Mouse (Mus musculus) intestine, embryonic 14.5 days (tissue): ENCODE data around the gene Fyb. TPM values are rescaled to one million over a fixed set of nuclear protein-coding genes. Genes with fewer than 3 reads are reported as not detected.

Source experiments
- ATAC-seq: fragments of 200-750 bp; cut with Nextera tagmentation; replicated peaks from 2 replicates; pipeline ENCODE4 v1.8.0; 2017; ENCODE audit warnings: low read depth, moderate number of reproducible peaks, moderate TSS enrichment, moderate library complexity; ENCODE audit not compliant: low FRiP score, low TSS enrichment
- DNase-seq: peaks from one replicate; pipeline ENCODE4 v3.0.0-alpha.2; 2018; ENCODE audit warnings: low spot score
- H3K27ac ChIP-seq: fragments of 300-500 bp; sonication (generic); 2 replicates; pipeline ENCODE4 v1.5.1; 2014; ENCODE audit warnings: low read depth, mild to moderate bottlenecking, control low read depth
- H3K27me3 ChIP-seq: fragments of 300-500 bp; sonication (generic); replicated peaks from 2 replicates; pipeline ENCODE4 v1.6.1; 2014; ENCODE audit warnings: low read length, control low read depth; ENCODE audit not compliant: control insufficient read depth, insufficient read depth
- H3K36me3 ChIP-seq: fragments of 300-500 bp; sonication (generic); 2 replicates; pipeline ENCODE4 v1.6.1; 2014; ENCODE audit warnings: low read length, control low read depth; ENCODE audit not compliant: control insufficient read depth, insufficient read depth
- H3K4me1 ChIP-seq: fragments of 300-500 bp; sonication (generic); replicated peaks from 2 replicates; pipeline ENCODE4 v1.6.1; 2014; ENCODE audit warnings: low read length, control low read depth, mixed read lengths; ENCODE audit not compliant: control insufficient read depth, insufficient read depth
- H3K4me2 ChIP-seq: fragments of 300-500 bp; sonication (generic); 2 replicates; pipeline ENCODE4 v1.6.1; 2014; ENCODE audit warnings: low read length
- H3K4me3 ChIP-seq: fragments of 300-500 bp; sonication (generic); 2 replicates; pipeline ENCODE4 v1.5.1; 2014; ENCODE audit warnings: low read depth, low read length, control low read depth, mixed read lengths
- H3K9ac ChIP-seq: fragments of 300-500 bp; sonication (generic); 2 replicates; pipeline ENCODE4 v1.6.1; 2014; ENCODE audit warnings: mild to moderate bottlenecking, low read length
- H3K9me3 ChIP-seq: fragments of 300-500 bp; sonication (generic); 2 replicates; pipeline ENCODE4 v1.6.1; 2016; ENCODE audit warnings: low read length, control low read depth; ENCODE audit not compliant: control insufficient read depth
- WGBS: fragments of 180-500 bp; shearing (Covaris S2); extraction: QIAGEN DNeasy Blood & Tissue Kit; methylation state at CpG from one replicate; pipeline ENCODE4 v1.1.7; 2014; 5-methylcytosine and 5-hydroxymethylcytosine counted together
- polyA plus RNA-seq: library from polyadenylated mRNA; unstranded; fragments of >200 nt; fragmentation: Nextera tagmentation; extraction: Ambion mirVana; gene quantifications from 2 replicates; pipeline ENCODE4 v1.2.1, GENCODE M21; 2014

The Fyb gene
- polyA plus RNA-seq, 1 experiment from 2014 or later: 4.8 TPM

DNA sequence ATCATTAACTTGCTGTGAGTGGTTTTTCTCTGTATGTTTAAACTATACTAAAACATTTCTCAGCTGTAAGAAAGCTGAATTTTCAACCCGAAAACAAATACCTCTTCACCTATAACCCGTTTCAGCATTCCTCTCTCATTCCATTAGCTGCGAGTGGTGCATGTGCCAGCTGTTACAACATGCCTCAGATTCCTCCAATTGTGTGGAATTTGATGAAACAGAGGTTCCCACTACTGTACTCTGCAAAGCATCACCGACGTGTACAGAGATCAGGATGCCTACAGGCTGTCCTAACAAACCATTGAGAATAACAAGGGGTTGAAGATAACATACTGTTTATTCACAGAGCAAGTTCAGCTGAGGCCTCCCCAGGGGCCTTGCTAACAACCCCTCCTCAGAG is 143.4 kb downstream of the Fyb start:
- Histone ChIP-seq H3K9ac (no peak overlapping the region), H3K4me2 (no peak overlapping the region), H3K27me3 (no peaks in the 10 kb centered on the region), H3K4me3 (no peak overlapping the region), H3K36me3 (no peaks in the 10 kb centered on the region), H3K9me3 (no peaks in the 10 kb centered on the region), H3K4me1 (no peaks in the 10 kb centered on the region), H3K27ac (no peak overlapping the region)
- ATAC-seq (no peak), DNase-seq (no peak)
- WGBS: 19% methylated on average over 5 of the region's 5 CpGs

DNA sequence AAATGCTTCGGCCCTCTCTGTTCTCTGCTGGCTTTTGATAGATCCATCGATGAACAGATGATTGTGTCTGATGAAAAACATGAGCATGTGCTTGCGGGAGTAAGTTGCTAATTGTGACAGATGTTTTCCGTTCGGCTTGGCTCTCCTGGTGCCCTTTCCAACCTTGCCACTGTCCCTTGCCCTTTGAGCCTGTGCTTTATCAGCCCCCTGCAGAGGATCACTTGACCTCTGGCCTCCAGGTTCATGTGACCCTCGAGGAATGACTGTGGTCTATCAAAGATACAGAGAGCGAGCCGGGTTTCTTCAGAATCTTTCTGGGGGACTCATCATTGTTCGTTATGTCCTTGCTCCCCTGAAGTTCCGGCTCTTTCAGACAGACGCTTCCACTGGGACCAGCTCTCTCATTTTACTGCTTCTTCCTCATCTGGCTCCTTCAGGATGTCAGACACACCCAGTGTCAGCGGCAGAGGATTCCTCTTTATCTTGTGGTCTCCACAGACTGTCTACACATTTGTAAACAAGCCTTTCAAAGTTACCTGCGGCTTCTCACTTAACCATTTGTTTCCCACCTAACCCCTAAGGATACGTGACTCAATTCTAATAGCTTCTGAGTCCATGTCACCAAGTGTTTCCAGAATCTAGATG is 146.3 kb downstream of the Fyb start:
- no peak overlapping the region for H3K27ac ChIP-seq
- H3K4me1 ChIP-seq: no peaks in the 10 kb centered on the region
- 27% methylated on average over 14 of the region's 14 CpGs for WGBS
- no peaks in the 10 kb centered on the region for H3K36me3 ChIP-seq
- ATAC-seq (no peak), DNase-seq (no peak)
- no peaks in the 10 kb centered on the region for H3K9me3 ChIP-seq
- no peak overlapping the region for H3K4me3 ChIP-seq
- H3K27me3 ChIP-seq: no peaks in the 10 kb centered on the region
- no peak overlapping the region for H3K4me2 ChIP-seq
- no peak overlapping the region for H3K9ac ChIP-seq

DNA sequence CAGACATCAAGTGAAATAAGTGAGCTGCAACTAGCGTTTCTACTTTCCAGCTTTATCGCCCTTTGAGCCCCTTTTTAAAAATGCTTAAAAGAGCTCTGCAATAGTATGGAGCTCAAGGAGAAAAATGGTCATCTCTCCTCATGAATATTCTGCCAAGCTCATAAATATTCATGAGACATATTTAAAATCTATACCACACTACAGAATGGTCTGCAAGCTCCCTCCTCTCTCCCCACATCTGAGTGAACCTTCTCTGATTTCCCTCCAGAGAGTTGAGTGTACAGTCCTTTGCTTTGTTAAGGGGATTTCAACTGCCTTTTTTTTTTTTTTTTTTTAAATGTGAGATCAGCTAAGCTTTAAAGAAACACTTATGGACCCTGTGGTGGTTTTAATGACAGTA is 155.8 kb downstream of the Fyb start:
- H3K9ac ChIP-seq: no peak overlapping the region
- no peak for DNase-seq
- no peaks in the 10 kb centered on the region for H3K36me3 ChIP-seq
- no peaks in the 10 kb centered on the region for H3K4me1 ChIP-seq
- no peaks in the 10 kb centered on the region for H3K27me3 ChIP-seq
- H3K27ac ChIP-seq: no peak overlapping the region
- 83% methylated on average over 2 of the region's 2 CpGs for WGBS
- H3K4me2 ChIP-seq: no peak overlapping the region
- H3K9me3 ChIP-seq: no peaks in the 10 kb centered on the region
- no peak for ATAC-seq
- no peak overlapping the region for H3K4me3 ChIP-seq

DNA sequence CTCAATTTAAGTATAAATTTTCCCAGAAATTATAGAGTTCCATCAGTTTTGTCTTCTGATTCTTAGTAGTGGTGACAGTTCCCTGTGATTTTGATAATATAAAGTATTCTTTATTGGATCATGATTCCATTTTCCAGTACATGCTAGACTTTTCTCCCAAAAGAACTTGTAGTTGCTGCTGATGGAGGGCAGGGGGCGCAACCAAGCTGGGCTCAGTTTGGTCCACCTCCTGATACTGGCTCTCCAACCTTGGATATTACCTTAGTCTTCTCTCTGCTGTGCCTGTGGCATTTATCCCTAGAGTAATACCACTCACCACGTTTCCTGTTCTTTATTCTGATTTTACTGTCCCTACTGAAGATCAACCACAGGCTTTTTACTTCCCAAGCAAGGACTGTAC is 179.5 kb downstream of the Fyb start:
- DNase-seq: no peak
- no peak overlapping the region for H3K9ac ChIP-seq
- H3K36me3 ChIP-seq: no peaks in the 10 kb centered on the region
- ATAC-seq: no peak
- H3K27ac ChIP-seq: no peak overlapping the region
- no peak overlapping the region for H3K4me3 ChIP-seq
- H3K4me1 ChIP-seq: no peaks in the 10 kb centered on the region
- no peaks in the 10 kb centered on the region for H3K9me3 ChIP-seq
- WGBS: 69% methylated on average over 2 of the region's 2 CpGs
- H3K27me3 ChIP-seq: peaks cover 3% of the 10 kb centered on the region; the same call in 1 of the 2 replicates
- H3K4me2 ChIP-seq: no peak overlapping the region

DNA sequence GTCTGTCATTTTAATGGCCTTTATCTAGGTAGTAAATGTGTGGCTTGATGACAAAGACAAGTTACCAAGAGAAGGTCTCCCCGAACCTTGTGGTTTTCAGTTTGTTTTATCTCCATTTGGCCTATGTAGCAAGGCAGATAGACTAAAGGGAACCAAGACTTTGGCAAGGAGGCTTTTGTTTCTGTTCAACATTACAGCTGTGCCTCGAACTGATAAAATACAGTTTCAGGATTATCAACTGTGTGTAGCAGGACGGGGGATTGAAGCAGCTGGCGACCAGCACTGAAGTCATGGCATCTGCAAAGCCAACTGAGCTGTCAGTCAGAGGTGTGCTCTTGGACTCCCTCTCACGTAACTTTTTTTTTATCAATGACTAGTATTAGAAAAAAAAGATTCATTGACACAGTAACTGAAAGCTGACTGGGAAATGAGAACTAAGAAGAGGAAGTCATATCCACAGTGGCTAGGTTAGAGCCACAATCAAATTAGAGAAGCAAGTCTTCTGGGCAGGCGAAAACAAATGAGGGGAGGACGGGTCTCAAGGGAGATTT is 182.8 kb downstream of the Fyb start:
- H3K27ac ChIP-seq: no peak overlapping the region
- DNase-seq (no peak), ATAC-seq (no peak)
- no peak overlapping the region for H3K4me2 ChIP-seq
- H3K27me3 ChIP-seq: peaks cover 3% of the 10 kb centered on the region; the same call in 1 of the 2 replicates
- no peak overlapping the region for H3K4me3 ChIP-seq
- H3K9me3 ChIP-seq: no peaks in the 10 kb centered on the region
- no peak overlapping the region for H3K9ac ChIP-seq
- 47% methylated on average over 7 of the region's 7 CpGs for WGBS
- H3K36me3 ChIP-seq: no peaks in the 10 kb centered on the region
- H3K4me1 ChIP-seq: peaks cover 13% of the 10 kb centered on the region; the same call in 1 of the 2 replicates

DNA sequence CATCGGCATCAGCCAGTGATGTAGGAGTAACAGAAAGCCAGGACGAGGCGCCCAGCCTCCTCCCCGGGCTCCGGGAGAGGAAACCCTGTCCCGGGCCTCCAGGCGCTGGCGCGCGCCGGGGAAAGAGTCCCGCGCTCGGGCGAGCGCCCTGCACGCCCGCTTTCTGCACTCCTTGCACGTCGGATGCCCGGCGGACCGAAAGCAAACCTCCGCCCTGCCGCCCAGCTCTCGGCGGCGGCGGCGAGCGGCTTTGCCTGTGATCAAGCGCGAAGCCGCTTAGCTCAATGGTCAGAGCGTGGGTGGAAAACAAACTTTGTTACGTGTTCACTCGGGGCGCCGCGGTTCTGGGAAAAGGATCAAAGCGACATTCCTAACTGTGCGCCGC is 184.9 kb downstream of the Fyb start:
- Histone ChIP-seq H3K36me3 (no peaks in the 10 kb centered on the region), H3K27me3 (peaks cover 3% of the 10 kb centered on the region; the same call in 1 of the 2 replicates), H3K9ac (peak overlapping the region; percentile 95), H3K27ac (peak overlapping the region; percentile 96), H3K4me1 (peaks cover 20% of the 10 kb centered on the region; the same call in 1 of the 2 replicates), H3K9me3 (no peaks in the 10 kb centered on the region), H3K4me3 (peak overlapping the region; percentile 95), H3K4me2 (peak overlapping the region; percentile 75)
- 0% methylated on average over 43 of the region's 43 CpGs for WGBS
- DNase-seq: peak; percentile 91
- ATAC-seq: peak; percentile 70

DNA sequence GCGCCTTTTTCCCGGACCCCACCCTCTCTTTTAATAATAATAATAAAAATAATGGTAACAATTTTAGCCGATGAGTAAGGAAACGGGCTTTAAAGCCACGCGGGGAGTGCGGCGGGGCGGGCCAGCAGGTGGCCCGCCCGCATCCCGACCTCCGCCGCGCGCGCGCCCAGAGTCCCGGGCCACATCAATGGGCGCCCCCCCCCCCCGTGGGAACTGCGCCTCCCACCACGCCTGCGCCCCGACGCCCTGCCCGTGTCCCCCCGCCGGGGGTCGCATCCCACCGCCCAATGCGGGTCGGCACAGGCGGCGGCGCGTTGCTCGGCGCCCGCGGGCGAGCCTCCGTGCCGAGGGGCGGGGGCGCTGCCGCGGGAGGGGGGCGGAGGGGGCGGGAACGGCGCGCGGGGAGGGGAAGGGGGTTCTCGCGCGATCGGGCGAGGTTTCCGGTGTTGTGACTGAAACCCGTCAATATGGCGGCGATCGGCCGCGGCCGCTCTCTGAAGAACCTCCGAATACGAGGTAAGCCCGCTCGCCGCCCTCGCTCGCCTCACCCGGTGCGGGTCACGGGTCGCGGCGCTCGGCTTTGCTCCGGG is 185.4 kb downstream of the Fyb start, which contains the start of gene Rictor:
Gene Rictor, plus strand, starts transcription at position 444 of the 590 bp plus-strand sequence.
- peak within 1 kb of the TSS; percentile 95 for H3K4me3 ChIP-seq
- WGBS: under 1% methylated on average over 48 of the region's 82 CpGs
- peaks cover 3% of the 10 kb centered on the region; the same call in 1 of the 2 replicates for H3K27me3 ChIP-seq
- peak within 1 kb of the TSS; percentile 96 for H3K27ac ChIP-seq
- no peaks in the 10 kb centered on the region for H3K9me3 ChIP-seq
- H3K36me3 ChIP-seq: no peaks in the 10 kb centered on the region
- peak within 1 kb of the TSS; percentile 78 for H3K4me2 ChIP-seq
- DNase-seq (peak; percentile 93), ATAC-seq (peak; percentile 85)
- peaks cover 20% of the 10 kb centered on the region; the same call in 1 of the 2 replicates for H3K4me1 ChIP-seq
- peak within 1 kb of the TSS; percentile 95 for H3K9ac ChIP-seq

DNA sequence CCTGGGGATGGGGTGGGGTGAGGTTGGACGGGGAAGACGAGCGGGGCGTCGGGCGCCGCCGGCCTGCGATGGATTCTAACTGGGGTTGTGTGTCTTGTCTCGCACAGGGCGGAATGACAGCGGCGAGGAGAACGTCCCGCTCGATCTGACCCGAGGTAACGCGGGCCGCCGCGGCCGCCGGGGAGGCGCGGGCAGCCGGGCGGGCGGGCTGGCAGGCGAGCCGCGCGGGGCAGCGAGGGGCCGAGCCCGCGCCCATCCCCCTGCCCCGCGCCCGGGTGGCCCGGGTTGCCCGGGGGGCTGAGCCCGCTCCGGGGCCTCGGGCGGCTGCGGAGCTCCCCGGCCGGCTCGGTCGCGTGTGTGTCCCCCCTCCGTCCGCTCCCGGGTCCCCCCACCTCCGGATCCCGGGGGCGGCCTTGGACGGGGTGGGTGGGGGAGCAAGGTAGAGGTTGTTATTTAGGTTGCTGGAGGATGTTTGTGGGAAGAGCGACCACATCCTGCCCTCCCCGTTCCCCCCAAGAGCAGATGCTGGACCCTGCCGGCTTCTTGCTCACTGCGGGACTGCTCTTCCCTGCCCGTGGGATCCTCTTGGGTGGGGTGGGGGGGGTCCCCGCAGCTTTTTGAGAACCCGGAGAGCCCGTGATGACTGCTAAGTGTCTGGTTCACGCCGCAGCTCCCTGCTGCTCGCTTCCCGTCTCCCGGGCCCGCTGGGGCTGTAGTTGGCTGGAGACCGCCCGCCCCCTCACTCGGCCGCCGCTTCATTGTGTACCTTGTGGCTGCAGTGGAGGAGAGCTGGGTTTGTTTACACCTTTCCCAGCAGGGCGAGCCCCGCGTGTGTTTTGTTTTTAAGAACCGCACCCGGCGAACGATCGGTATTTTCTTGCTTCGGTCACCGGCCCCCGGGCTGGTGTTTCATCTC is 186.1 kb downstream of the Fyb start:
- Histone ChIP-seq H3K4me2 (peak overlapping the region; percentile 78), H3K9me3 (no peaks in the 10 kb centered on the region), H3K27me3 (peaks cover 3% of the 10 kb centered on the region; the same call in 1 of the 2 replicates), H3K9ac (peak overlapping the region; percentile 95), H3K4me1 (peaks cover 28% of the 10 kb centered on the region; the same call in 1 of the 2 replicates), H3K27ac (peak overlapping the region; percentile 96), H3K4me3 (peak overlapping the region; percentile 95), H3K36me3 (no peaks in the 10 kb centered on the region)
- ATAC-seq (peak; percentile 83), DNase-seq (peak; percentile 74)
- WGBS: under 1% methylated on average over 57 of the region's 89 CpGs
